Mouse (Mus musculus): ENCODE measurements around the gene Plekha1.

The Plekha1 gene

DNA sequence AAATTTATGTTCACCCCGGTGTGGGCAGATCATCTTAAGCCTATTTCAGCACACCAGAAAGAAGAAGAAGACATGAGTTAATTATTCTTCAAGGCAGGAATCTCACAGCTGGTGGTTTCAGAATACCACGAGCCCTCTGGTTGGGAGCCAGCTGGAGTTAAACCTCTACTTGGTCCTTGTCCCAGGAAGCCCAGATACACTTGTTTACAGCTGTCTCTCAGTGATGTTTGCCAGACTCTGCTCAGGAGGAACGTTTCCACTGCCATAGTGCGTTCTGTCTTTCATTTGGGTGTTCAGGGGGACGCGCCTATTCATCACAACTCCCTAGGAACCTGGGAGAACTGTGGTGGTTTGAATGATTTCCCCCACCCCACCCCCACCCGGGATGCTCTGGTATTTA lies 94.3 kb downstream of the Plekha1 start:
- peak in 1 of 2 experiments; percentile 22 for DNase-seq

DNA sequence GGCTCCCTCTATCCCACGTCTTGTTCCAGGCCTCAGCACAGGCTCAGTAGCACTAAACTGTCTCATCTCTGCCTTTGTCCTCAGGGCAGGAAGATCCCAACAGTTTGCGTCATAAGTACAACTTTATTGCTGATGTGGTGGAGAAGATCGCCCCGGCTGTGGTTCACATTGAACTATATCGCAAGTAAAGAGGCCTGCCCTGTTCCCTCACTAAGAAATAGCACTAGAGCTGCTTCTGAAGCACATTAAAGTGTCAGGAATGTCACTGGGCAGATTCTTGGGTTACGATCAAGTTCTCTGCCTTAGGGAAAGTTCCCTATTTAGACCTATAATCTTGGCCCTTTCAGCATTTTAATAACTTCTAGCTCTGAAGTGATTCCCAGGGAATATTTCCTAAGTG lies 95.9 kb downstream of the Plekha1 start:
- no peak for DNase-seq
